Mouse (Mus musculus) small intestine, adult 2 months (tissue): ENCODE measurements around the gene Cux2.

Source experiments
- CTCF ChIP-seq: fragments of 200-500 bp; IDR thresholded peaks from 2 replicates; pipeline ENCODE4 v1.5.1; 2012; ENCODE audit warnings: low read depth, mild to moderate bottlenecking, control low read depth, inconsistent platforms, low read length, moderate library complexity, mixed read lengths; ENCODE audit not compliant: insufficient replicate concordance, insufficient read length; ENCODE audit errors: extremely low read depth
- POLR2A ChIP-seq: fragments of 200-500 bp; IDR thresholded peaks from 2 replicates; pipeline ENCODE4 v1.6.1; 2012; ENCODE audit warnings: low read depth, mild to moderate bottlenecking, control low read depth, inconsistent platforms, low read length, moderate library complexity

DNA sequence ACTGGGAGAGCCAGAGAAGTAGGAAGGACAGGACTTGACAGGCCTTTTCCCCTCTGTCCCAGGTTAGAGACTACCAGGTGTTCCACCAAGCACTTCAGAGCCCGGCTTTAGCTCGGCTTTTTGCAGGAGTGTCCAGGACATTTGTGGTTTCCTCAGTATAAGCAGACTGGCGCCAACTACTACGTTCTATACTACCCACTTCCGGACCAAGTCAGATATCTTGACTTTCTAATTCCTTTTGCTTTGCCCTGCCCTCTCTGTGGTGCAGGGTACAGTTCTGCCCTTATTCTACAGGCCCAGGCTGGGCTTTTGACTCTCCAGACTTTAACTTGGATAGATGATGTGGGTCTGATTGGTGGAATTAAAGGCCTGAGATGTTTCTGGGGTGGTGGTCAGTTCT lies 230.3 kb downstream of the Cux2 start:
- TF ChIP-seq CTCF: no peak
- TF ChIP-seq POLR2A: no peak
